Mouse (Mus musculus): ENCODE measurements around the gene Mul1.
"Not testable (repeated sequence)": the region's sequence is repeated elsewhere in the genome, so short reads cannot be mapped to it uniquely, and the experiment has no call there.

Mul1 gene

GRCm38 (mm10) chr4:138434347-138435316 lies at the start of gene Mul1:
Gene Mul1 (plus strand): TSS chr4:138434671.
- DNase-seq (ENCODE audit: extremely low spot score), result peak; percentile 98

GRCm38 (mm10) chr4:138393703-138394102 lies 40.8 kb upstream of the Mul1 start:
- no peak for DNase-seq (ENCODE audit: extremely low spot score)

GRCm38 (mm10) chr4:138395087-138395970 lies 39.1 kb upstream of the Mul1 start:
- peak; percentile 35 for DNase-seq (ENCODE audit: extremely low spot score)

GRCm38 (mm10) chr4:138395971-138396645 lies 38.4 kb upstream of the Mul1 start, which contains the start of gene Fam43b:
Gene Fam43b (minus strand): TSS chr4:138396528.
- peak; percentile 46 for DNase-seq (ENCODE audit: extremely low spot score)

- DNase-seq (ENCODE audit: extremely low spot score), result no peak
Observed at GRCm38 (mm10) chr4:138396711-138397110, 37.8 kb upstream of the Mul1 start.

DNA sequence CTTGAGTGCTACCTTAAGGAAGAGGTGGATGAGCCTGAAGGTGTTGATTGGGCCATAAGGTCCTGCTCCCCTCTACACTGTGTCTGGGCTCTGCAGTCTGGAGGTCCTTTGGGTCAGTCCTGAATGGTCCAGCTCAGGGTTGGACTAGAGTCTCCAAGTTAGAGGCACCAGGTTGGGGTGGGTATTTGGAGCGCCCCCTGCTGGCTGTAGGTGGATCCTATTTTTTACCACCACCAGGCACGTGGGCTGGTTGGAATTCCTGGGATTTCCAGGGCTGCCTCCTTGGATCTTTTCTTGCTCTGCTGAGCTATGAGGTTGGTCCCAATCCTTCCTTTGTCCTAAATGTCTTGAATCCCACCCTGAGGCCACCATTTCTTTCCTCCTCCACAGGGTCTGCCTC lies 29.7 kb upstream of the Mul1 start:
- peak; percentile 29 for DNase-seq (ENCODE audit: extremely low spot score)

- DNase-seq (ENCODE audit: extremely low spot score), result no peak
Observed at GRCm38 (mm10) chr4:138407479-138408194, 26.8 kb upstream of the Mul1 start.

- DNase-seq (ENCODE audit: extremely low spot score), result no peak
Observed at GRCm38 (mm10) chr4:138411011-138411410, 23.5 kb upstream of the Mul1 start.

GRCm38 (mm10) chr4:138411504-138412121 lies 22.9 kb upstream of the Mul1 start:
- no peak for DNase-seq (ENCODE audit: extremely low spot score)

- no peak for DNase-seq (ENCODE audit: extremely low spot score)
Observed at GRCm38 (mm10) chr4:138414725-138415124, 19.7 kb upstream of the Mul1 start.

DNA sequence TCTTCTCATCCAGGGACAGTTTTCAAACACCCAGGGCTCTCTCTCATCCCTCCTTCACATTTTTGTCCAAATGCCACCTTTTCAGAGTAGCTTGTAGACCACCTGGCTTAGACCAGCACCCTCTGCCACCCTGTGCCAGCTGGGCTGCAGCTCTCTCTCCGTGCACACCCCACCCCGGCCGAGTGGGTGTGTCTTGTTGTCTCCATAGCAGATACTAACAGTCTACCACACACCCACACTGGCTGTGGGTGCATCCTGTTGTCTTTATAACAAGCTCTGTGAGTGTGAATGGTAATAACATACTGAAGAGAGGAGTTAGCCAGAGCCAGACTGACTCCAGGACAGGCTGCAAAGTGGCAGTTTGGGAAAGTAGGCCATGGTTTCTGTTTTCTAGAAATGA lies 18.5 kb upstream of the Mul1 start:
- no peak for DNase-seq (ENCODE audit: extremely low spot score)

DNA sequence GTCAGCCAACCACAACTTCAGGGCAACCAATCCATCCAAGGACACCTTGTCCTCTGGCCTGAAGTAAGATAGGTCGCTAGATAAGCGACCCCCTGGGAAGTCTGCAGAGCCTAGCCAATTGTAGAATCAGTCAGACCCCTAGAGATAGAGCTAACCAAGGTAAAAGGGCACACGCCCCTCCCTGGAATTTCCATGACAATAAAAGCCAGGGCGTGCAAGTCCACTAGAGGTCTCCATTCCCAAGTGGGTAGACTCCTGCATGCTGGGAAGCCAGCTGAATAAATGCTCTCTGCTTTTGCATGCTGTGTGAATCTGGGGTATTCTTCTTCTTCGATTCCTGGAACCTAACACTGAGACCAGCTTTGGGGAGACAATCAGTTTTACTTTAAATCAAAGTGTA lies 18.1 kb upstream of the Mul1 start:
- DNase-seq (ENCODE audit: extremely low spot score), result no peak

DNA sequence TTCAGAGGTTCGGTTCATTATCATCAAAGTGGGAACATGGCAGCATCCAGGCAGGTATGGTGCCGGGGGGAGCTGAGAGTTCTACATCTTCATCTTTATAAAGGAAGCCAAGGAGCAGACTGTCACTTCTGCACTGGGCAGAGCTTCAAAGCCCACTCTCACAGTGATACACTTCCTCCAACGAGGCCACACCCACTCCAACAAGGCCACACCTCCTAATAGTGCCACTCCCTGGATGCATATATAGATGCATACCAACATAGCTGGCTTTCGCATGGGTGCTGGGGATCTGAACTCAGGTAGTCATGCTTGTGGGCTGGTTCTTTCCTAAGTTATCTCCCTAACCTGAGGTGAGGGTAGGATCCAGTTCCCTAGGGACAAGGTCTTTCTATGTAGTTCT lies 16.6 kb upstream of the Mul1 start:
- no peak for DNase-seq (ENCODE audit: extremely low spot score)

GRCm38 (mm10) chr4:138418340-138418957 lies 16.0 kb upstream of the Mul1 start:
- no peak for DNase-seq (ENCODE audit: extremely low spot score)

DNA sequence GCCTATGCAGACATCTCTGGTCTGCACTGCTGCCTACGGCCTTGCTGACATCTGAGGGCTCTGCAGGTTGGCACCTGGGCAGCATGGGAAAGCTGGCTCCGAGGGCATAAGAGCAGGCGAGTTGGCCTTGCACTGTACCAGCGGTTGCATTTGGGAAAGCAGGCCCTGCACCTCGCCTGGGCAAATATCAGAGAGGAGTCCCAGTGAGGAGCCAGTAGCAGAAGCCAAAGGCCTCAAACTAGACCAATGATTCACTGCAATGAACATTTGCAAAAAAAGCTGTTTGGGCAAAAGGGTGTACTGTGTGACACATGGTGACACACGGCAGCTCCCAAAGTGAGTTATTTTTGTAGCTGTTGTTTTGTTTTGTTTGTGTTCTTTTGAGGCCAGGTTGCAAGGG lies 9.4 kb upstream of the Mul1 start:
- DNase-seq (ENCODE audit: extremely low spot score), result no peak

- DNase-seq (ENCODE audit: extremely low spot score), result not testable (repeated sequence)
Observed at GRCm38 (mm10) chr4:138425604-138426003, 8.9 kb upstream of the Mul1 start.

DNA sequence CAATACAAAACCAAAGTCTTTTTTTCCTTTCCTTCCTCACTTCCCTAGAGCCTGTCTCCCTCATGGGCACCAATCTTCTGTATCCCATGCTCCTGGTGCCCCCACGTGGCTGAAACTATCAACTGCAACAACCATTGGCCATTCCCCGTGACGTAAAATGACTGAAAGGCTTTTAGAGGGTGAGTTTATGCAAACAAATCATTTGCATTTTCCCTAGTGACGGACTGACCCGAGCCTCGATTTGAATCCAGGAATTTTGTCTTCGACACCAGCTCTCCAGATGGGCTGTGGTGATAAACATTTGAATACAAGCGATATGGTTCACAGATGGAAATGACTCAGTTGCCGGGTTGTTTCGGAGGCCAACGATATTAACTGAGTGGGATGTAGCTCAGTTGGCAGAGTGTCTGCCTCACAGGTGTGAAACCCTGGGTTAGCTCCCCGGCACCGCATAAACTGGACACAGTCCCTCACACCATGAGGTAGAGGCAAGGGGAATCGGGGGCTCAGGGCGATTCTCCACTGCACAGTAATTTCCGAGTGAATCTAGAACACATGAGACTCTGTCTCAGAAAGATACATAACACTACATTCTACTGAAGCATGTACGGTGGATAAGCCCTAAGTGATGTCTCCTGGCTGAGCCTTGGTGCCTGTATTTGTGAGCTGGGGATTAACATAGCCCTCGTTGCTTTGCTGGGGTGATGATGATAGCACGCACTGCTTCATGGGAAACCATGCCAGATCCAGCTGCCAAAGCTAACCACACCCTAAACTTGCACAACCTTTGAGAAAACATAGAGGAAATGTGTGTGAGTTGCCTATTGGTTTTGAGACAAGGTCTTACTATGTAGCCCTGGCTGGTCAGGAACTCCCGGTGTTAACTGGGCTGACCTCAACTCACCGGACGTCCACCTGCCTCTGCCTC lies 7.4 kb upstream of the Mul1 start:
- DNase-seq (ENCODE audit: extremely low spot score), result peak; percentile 76

DNA sequence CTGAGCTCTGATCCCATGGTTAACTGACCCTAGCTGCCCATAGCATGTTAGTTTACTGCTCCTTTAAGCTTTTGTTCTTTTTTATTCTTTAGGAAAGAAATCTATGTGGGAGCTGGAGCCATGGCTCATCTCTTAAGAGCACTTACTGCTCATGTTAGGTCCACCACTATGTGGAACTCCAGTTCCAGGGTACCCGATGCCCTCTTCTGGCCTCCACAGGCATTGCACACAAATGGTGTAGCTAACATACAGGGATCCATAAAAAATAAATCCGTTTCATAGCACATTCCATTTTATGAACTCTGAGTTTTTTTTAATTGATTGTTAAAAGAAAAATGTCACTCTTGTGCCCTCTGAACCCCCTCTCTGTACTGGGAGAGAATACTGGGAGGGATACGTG lies 4.7 kb upstream of the Mul1 start:
- no peak for DNase-seq (ENCODE audit: extremely low spot score)

GRCm38 (mm10) chr4:138431340-138431739 lies 3.1 kb upstream of the Mul1 start:
- DNase-seq (ENCODE audit: extremely low spot score), result no peak

All from embryo, embryonic 9.5 days (tissue).